Mouse (Mus musculus) E14TG2a.4 (cell line): ENCODE data around the gene Gm20481.
"Not testable (repeated sequence)": the region's sequence is repeated elsewhere in the genome, so short reads cannot be mapped to it uniquely, and the experiment has no call there.

Source experiments
- H3K27me3 ChIP-seq: 2 replicates; pipeline ENCODE4 v1.6.1; 2014; ENCODE audit warnings: low read length, control low read depth; ENCODE audit not compliant: insufficient read depth
- H3K36me3 ChIP-seq: 2 replicates; pipeline ENCODE4 v1.6.1; 2014; ENCODE audit warnings: low read length, control low read depth; ENCODE audit not compliant: insufficient read depth
- H3K4me1 ChIP-seq: replicated peaks from 2 replicates; pipeline ENCODE4 v1.6.1; 2014; ENCODE audit warnings: low read depth, low read length, control low read depth
- H3K4me3 ChIP-seq: replicated peaks from 2 replicates; pipeline ENCODE4 v1.5.1; 2014; ENCODE audit warnings: mild to moderate bottlenecking, low read length
- H3K9me3 ChIP-seq: 2 replicates; pipeline ENCODE4 v1.6.1; 2014; ENCODE audit warnings: low read length, control low read depth
- CTCF ChIP-seq: conservative IDR thresholded peaks from 2 replicates; pipeline ENCODE4 v1.5.1; 2014; ENCODE audit warnings: low read length
- NANOG ChIP-seq: IDR thresholded peaks from 2 replicates; pipeline ENCODE4 v1.6.1; 2014; ENCODE audit warnings: borderline replicate concordance, low read length, mixed read lengths
- POU5F1 ChIP-seq: IDR thresholded peaks from 2 replicates; pipeline ENCODE4 v1.6.1; 2014; ENCODE audit warnings: low read length, borderline replicate concordance

Gene Gm20481

DNA sequence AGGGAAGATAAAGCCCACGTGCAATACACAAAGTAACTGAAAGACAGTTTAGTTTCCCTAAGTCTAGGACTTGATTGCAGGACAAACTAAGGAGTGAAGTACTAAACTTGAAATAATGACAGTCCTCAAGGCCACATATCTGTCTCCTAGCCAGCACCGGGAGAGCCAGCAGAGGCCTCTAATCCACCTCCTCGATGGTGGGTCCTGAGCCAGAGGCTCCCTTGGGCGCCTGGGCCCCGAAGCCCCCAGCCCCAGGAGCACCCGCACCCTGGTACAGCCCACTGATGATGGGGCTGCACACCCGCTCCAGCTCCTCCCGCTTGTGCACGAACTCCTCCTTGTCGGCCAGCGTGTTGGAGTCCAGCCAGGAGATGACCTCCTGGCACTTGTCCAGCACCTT is at the start of gene Gm20481:
Gene Gm20481, plus strand, starts transcription at position 91 of the 400 bp plus-strand sequence.
- peaks cover 54% of the 10 kb centered on the region for H3K27me3 ChIP-seq
- peaks cover 30% of the 10 kb centered on the region for H3K4me1 ChIP-seq
- not testable (repeated sequence) for H3K4me3 ChIP-seq, H3K36me3 ChIP-seq, H3K9me3 ChIP-seq

DNA sequence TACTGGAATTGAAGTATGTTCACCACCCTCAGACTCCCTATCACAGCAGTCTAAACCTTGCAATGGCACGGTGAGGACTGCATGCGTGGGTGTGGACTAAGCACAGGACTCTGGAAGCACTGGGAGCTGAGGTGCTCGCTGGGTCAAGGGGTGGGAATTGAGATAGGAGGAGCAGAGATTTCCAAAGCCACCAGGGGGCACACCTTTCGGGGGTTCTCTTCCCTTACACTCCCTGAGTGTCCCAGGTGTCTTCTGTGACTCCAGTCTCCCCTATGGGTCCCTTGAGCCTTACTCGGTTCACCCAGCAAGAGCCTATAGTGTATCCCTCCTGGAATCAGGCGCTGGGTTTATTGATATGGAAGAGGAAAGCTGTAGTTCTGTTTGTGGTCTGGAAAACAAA is 46.8 kb upstream of the Gm20481 start:
- TF ChIP-seq CTCF (peak; percentile 43), POU5F1 (no peak)
- no peaks in the 10 kb centered on the region for H3K9me3 ChIP-seq
- peaks cover 17% of the 10 kb centered on the region for H3K4me1 ChIP-seq
- H3K36me3 ChIP-seq: no peaks in the 10 kb centered on the region
- no peak overlapping the region for H3K4me3 ChIP-seq
- H3K27me3 ChIP-seq: no peaks in the 10 kb centered on the region; the same call in 1 of the 2 replicates

DNA sequence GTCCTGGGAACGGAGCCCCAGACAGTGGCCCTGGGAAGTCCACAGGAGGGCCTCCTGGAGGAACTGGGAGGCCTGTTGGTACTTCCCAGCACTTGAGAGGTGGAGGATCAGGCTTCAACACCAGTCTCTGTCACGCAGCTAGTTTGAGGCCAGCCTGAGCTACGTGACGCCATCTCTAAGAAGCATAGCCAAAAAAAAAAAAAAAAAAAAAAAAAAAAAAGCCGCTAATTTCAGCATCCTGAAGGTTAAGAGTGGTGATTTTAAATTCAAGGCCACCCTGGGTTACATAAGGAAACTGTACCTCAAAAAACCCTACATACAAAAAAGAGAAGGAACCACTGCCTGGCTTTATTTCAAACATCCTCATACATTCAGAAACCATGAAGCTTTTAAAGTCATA is 45.5 kb upstream of the Gm20481 start:
- Histone ChIP-seq H3K9me3 (no peaks in the 10 kb centered on the region), H3K4me1 (peaks cover 25% of the 10 kb centered on the region), H3K4me3 (no peak overlapping the region), H3K27me3 (no peaks in the 10 kb centered on the region; the same call in 1 of the 2 replicates), H3K36me3 (no peaks in the 10 kb centered on the region)
- TF ChIP-seq NANOG (no peak), POU5F1 (no peak), CTCF (no peak)

DNA sequence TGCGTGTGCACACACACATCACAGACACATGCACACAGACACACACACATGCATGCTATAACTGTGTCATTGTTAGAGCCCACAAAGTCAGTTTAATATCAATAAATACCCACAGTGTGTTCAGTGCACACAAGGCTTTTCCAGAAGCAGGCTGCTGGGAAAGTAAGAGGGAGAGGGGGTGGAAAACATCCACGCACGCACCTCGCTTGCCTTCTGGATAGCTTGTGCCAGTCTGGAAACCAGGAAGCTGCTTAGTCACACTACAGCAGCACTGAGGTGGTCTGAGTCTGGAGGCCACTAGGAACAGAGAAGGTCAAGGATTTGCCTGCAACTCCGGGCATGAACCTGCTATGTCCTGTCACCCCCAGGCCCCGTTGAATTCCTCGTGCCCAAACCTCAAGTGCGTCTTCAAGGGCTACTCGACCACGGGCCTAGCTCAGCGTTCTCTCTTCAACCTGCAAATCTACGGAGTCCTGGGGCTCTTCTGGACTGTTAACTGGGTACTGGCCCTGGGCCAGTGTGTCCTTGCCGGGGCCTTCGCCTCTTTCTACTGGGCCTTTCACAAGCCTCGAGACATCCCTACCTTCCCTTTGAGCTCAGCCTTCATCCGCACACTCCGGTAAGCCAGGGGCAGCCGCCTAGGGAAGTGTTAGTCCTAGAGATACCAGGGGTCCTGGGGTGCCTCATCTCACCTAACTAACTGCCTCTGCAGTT is 42.2 kb upstream of the Gm20481 start:
- Histone ChIP-seq H3K27me3 (peaks cover 11% of the 10 kb centered on the region), H3K4me3 (peak overlapping the region; percentile 72), H3K9me3 (no peaks in the 10 kb centered on the region), H3K4me1 (peaks cover 43% of the 10 kb centered on the region), H3K36me3 (peaks cover 2% of the 10 kb centered on the region)
- TF ChIP-seq POU5F1: no peak
- no peak for TF ChIP-seq NANOG
- no peak for TF ChIP-seq CTCF

DNA sequence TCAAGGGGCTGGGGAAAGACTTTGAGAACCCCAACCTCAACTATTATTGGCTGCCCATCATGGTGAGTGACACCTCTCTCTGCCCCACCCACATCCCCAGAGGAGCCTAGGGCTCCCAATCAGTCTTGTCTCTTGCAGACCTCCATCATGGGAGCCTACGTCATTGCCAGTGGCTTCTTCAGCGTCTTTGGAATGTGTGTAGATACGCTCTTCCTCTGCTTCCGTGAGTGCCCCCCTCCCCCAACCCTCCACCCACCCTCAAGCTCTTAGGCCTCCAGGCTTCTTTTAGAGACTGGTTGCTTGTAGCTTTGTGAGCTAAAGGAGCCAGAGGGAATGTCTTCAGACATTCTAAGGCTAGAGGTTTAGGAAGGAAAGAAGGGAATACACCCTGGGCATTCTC is 40.9 kb upstream of the Gm20481 start:
- TF ChIP-seq CTCF: no peak
- no peak for TF ChIP-seq POU5F1
- TF ChIP-seq NANOG: no peak
- peaks cover 11% of the 10 kb centered on the region for H3K36me3 ChIP-seq
- peaks cover 23% of the 10 kb centered on the region for H3K27me3 ChIP-seq
- peak overlapping the region; percentile 72 for H3K4me3 ChIP-seq
- no peaks in the 10 kb centered on the region for H3K9me3 ChIP-seq
- H3K4me1 ChIP-seq: peaks cover 46% of the 10 kb centered on the region

DNA sequence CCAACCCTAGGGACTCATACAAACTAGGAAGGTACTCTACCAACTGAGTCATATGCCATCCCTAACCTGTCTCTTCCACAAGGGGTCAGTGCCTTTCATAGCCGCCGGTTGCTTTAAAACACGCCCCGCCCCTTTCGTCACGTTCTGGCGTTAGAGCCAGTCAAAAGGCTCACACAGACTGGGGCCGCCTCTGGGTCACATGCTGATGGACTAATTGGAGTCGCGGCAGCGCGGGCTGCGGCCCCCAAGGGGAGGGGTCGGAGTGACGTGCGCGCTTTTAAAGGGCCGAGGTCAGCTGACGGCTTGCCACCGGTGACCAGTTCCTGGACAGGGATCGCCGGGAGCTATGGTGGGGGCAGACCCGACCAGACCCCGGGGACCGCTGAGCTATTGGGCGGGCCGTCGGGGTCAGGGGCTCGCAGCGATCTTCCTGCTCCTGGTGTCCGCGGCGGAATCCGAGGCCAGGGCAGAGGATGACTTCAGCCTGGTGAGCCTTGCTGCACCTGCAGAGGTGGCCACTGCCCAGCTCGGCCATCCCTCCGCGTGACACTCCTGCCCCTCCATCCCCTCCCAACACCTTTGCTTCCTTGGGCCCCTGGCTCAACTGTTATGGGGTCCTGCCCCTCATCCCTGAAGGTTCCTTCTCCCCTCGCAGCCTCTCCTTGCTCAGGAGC is 38.5 kb upstream of the Gm20481 start, which contains the start of gene Neu1:
Gene Neu1, plus strand, starts transcription at position 193 of the 674 bp plus-strand sequence.
- peak within 1 kb of the TSS; percentile 91 for H3K4me3 ChIP-seq
- peaks cover 32% of the 10 kb centered on the region for H3K36me3 ChIP-seq
- H3K4me1 ChIP-seq: peaks cover 63% of the 10 kb centered on the region
- TF ChIP-seq POU5F1 (no peak), CTCF (peak; percentile 45), NANOG (no peak)
- H3K9me3 ChIP-seq: no peaks in the 10 kb centered on the region
- H3K27me3 ChIP-seq: peaks cover 35% of the 10 kb centered on the region

DNA sequence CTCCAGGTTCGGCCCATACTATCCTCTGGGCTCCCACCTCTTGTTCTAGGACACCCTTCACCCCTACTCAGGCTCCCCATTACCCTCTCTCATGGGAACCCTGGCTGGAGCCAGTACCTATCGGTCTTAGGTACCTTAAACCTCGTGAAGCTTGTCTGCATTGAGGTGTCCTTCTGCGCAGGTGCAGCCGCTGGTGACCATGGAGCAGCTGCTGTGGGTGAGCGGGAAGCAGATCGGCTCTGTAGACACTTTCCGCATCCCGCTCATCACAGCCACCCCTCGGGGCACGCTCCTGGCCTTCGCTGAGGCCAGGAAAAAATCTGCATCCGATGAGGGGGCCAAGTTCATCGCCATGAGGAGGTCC is 38.0 kb upstream of the Gm20481 start:
- Histone ChIP-seq H3K27me3 (peaks cover 35% of the 10 kb centered on the region), H3K4me3 (peak overlapping the region; percentile 91), H3K9me3 (no peaks in the 10 kb centered on the region), H3K36me3 (peaks cover 32% of the 10 kb centered on the region), H3K4me1 (peaks cover 63% of the 10 kb centered on the region)
- no peak for TF ChIP-seq POU5F1
- TF ChIP-seq NANOG: no peak
- no peak for TF ChIP-seq CTCF

DNA sequence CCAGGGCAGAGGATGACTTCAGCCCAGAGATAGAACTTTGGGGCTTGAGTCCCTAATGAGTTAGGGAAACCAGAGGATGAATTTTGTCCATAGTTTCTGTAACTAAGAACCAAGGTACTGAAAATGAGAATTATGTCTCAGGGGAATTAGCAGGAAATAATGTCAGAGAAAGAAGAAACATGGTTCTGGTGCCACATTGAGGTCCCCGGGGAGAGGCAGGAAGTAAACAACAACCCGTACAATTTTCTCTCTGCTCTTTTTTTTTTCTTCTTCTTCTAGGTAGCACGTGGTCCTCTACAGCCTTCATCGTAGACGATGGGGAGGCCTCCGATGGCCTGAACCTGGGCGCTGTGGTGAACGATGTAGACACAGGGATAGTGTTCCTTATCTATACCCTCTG is 37.4 kb upstream of the Gm20481 start:
- peaks cover 61% of the 10 kb centered on the region for H3K4me1 ChIP-seq
- no peaks in the 10 kb centered on the region for H3K9me3 ChIP-seq
- H3K27me3 ChIP-seq: peaks cover 35% of the 10 kb centered on the region
- TF ChIP-seq CTCF (no peak), POU5F1 (no peak), NANOG (no peak)
- peaks cover 32% of the 10 kb centered on the region for H3K36me3 ChIP-seq
- peak overlapping the region; percentile 91 for H3K4me3 ChIP-seq

DNA sequence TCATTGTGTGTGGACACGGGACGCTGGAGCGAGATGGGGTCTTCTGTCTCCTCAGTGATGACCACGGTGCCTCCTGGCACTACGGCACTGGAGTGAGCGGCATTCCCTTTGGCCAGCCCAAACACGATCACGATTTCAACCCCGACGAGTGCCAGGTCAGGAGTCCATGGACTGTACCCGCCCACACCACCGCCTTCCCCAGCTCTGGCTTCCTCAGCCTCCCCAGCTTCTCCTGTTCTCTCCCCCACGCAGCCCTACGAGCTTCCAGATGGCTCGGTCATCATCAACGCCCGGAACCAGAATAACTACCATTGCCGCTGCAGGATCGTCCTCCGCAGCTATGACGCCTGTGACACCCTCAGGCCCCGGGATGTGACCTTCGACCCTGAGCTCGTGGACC is 35.7 kb upstream of the Gm20481 start:
- Histone ChIP-seq H3K9me3 (no peaks in the 10 kb centered on the region), H3K27me3 (peaks cover 35% of the 10 kb centered on the region), H3K36me3 (peaks cover 32% of the 10 kb centered on the region), H3K4me1 (peaks cover 44% of the 10 kb centered on the region), H3K4me3 (peak overlapping the region; percentile 55)
- no peak for TF ChIP-seq POU5F1
- no peak for TF ChIP-seq NANOG
- TF ChIP-seq CTCF: no peak
